Mouse (Mus musculus) liver, embryonic 14.5 days (tissue): ENCODE results near the gene Zfp37. TPM values are rescaled to one million over a fixed set of nuclear protein-coding genes. Genes with fewer than 3 reads are reported as not detected.

ENCODE experiments used
- ATAC-seq: fragments of 200-750 bp; cut with Nextera tagmentation; 2 replicates; pipeline ENCODE4 v1.8.0; 2017; ENCODE audit warnings: moderate number of reproducible peaks, mild to moderate bottlenecking, moderate library complexity; ENCODE audit not compliant: insufficient read depth
- DNase-seq, 3 experiments: peaks; one replicate each; pipeline ENCODE4 v3.0.0-alpha.2; 2012 to 2013; ENCODE audit warnings: low read depth in 3 of 3, low spot score in 3 of 3
- H3K27ac ChIP-seq: fragments of 300-500 bp; sonication (generic); 2 replicates; pipeline ENCODE4 v1.5.1; 2014; ENCODE audit warnings: moderate library complexity, mild to moderate bottlenecking, control low read depth, inconsistent platforms
- H3K27me3 ChIP-seq: fragments of 300-500 bp; sonication (generic); 2 replicates; pipeline ENCODE4 v1.6.1; 2014; ENCODE audit warnings: mild to moderate bottlenecking, low read length, moderate library complexity; ENCODE audit not compliant: control insufficient read depth, insufficient read depth
- H3K36me3 ChIP-seq: fragments of 300-500 bp; sonication (generic); replicated peaks from 2 replicates; pipeline ENCODE4 v1.6.1; 2014; ENCODE audit warnings: low read depth; ENCODE audit not compliant: control insufficient read depth, insufficient read depth
- H3K4me1 ChIP-seq, 2 experiments: fragments of 200-500 bp in 1 of 2; fragments of 300-500 bp in 1 of 2; sonication (generic) in 1 of 2; replicated peaks; 2 replicates each; pipeline ENCODE4 v1.6.1; 2012 to 2014; ENCODE audit warnings: antibody characterized with exemption in 1 of 2, inconsistent platforms in 1 of 2, low read length in 1 of 2; ENCODE audit not compliant: control insufficient read depth in 2 of 2, insufficient read depth in 2 of 2
- H3K4me2 ChIP-seq: fragments of 300-500 bp; sonication (generic); 2 replicates; pipeline ENCODE4 v1.6.1; 2014; ENCODE audit warnings: low read depth, mild to moderate bottlenecking, control low read depth, moderate library complexity
- H3K4me3 ChIP-seq, 2 experiments: fragments of 200-500 bp in 1 of 2; fragments of 300-500 bp in 1 of 2; sonication (generic) in 1 of 2; 2 replicates each; pipeline ENCODE4 v1.5.1; 2012 to 2014; ENCODE audit warnings: low read depth in 2 of 2, low read length in 2 of 2, mild to moderate bottlenecking in 2 of 2, control low read depth in 1 of 2, inconsistent platforms in 1 of 2, moderate library complexity in 1 of 2; ENCODE audit not compliant: insufficient read depth in 1 of 2
- H3K9ac ChIP-seq: fragments of 300-500 bp; sonication (generic); replicated peaks from 2 replicates; pipeline ENCODE4 v1.6.1; 2014; ENCODE audit warnings: mild to moderate bottlenecking, control low read depth, moderate library complexity
- H3K9me3 ChIP-seq: fragments of 300-500 bp; sonication (generic); 2 replicates; pipeline ENCODE4 v1.6.1; 2016; ENCODE audit warnings: low read length, mixed read lengths; ENCODE audit not compliant: control insufficient read depth
- CTCF ChIP-seq: IDR thresholded peaks from 2 replicates; pipeline ENCODE4 v1.5.1; 2016; ENCODE audit warnings: antibody characterized with exemption, low read depth, control low read depth
- EP300 ChIP-seq: IDR thresholded peaks from 2 replicates; pipeline ENCODE4 v1.6.1; 2016; ENCODE audit warnings: antibody characterized with exemption, low read depth
- WGBS: fragments of 180-500 bp; shearing (Covaris S2); extraction: QIAGEN DNeasy Blood & Tissue Kit; methylation state at CpG from one replicate; pipeline ENCODE4 v1.1.7; 2014; ENCODE audit not compliant: insufficient replicate concordance; 5-methylcytosine and 5-hydroxymethylcytosine counted together
- polyA plus RNA-seq, 2 experiments: library from polyadenylated mRNA; depleted of rRNA in 1 of 2; stranded (reverse) in 1 of 2; unstranded in 1 of 2; fragments of >200 nt; fragmentation: Nextera tagmentation in 1 of 2; extraction: Ambion mirVana in 1 of 2; gene quantifications; 2 replicates each; pipeline versions ENCODE4 v1.2.1 to v1.2.3; 2012 to 2014

The Zfp37 gene
- polyA plus RNA-seq, 2 experiments: 0.30 to 0.36 TPM

- H3K27me3 ChIP-seq: no peaks in the 10 kb centered on the region
- ATAC-seq (no peak), DNase-seq (no peak)
- H3K4me2 ChIP-seq: no peak overlapping the region
- no peak overlapping the region for H3K4me3 ChIP-seq
- peak; percentile 38; the same call in 1 of the 2 replicates for TF ChIP-seq CTCF
- TF ChIP-seq EP300: no peak
- no peaks in the 10 kb centered on the region for H3K36me3 ChIP-seq
- H3K9ac ChIP-seq: no peak overlapping the region
- no peaks in the 10 kb centered on the region for H3K4me1 ChIP-seq
- H3K9me3 ChIP-seq: no peaks in the 10 kb centered on the region
- H3K27ac ChIP-seq: no peak overlapping the region
- 28% methylated on average over 7 of the region's 7 CpGs for WGBS
Measured at GRCm38 (mm10) chr4:62263133-62263844, 32.4 kb upstream of the Zfp37 start.

DNA sequence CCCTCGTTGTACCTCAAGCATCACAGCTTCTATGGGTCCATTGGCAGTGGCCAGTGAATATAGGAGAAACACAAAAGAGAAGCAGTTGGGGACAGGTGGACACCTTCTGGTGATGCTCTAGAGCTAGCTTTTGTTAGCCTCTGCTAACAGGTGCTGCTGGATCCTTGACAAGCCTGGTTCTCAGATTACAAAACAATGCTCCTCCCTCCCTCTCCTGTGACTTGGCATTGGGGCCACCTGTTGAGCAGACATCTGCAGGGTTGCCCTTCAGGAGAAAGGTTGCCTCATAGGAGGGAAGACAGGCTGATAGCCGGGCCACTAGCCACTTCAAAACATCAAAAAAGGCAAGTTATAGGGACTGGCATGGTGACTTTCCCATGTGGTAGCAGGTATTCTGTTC lies 31.4 kb upstream of the Zfp37 start, which contains the start of gene Slc31a2:
Gene Slc31a2 (plus strand): TSS at position 287 of the 400 bp plus-strand sequence.
- no peaks in the 10 kb centered on the region for H3K36me3 ChIP-seq
- H3K9ac ChIP-seq: no peak within 1 kb of the TSS
- H3K4me1 ChIP-seq: no peaks in the 10 kb centered on the region
- no peak for DNase-seq
- ATAC-seq: no peak
- H3K27me3 ChIP-seq: no peaks in the 10 kb centered on the region
- no peak within 1 kb of the TSS for H3K4me3 ChIP-seq
- no peak within 1 kb of the TSS for H3K27ac ChIP-seq
- TF ChIP-seq EP300 (no peak), CTCF (no peak)
- no peaks in the 10 kb centered on the region for H3K9me3 ChIP-seq
- WGBS: 35% methylated on average over 2 of the region's 2 CpGs
- no peak within 1 kb of the TSS for H3K4me2 ChIP-seq

DNA sequence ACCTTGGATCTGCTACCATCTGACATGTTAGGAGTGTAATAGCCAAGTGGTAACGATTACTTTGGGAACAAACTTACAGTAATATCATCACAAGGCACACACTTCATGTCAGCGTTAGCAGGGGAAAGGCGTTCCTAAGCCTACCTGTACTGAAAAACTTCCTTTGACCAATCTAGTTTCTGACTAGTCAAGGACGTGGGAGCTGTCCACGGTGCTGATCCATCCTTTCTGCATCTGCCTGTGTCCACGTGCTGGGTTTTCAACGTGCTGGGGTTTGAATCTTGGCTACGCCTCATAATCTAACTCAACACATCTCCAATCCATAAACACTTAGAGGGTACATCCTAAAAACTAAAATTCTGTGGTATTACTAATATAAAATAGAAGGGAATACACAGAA lies 26.1 kb upstream of the Zfp37 start:
- ATAC-seq: no peak
- Histone ChIP-seq H3K9ac (no peak overlapping the region), H3K36me3 (no peaks in the 10 kb centered on the region), H3K4me2 (no peak overlapping the region), H3K4me3 (no peak overlapping the region), H3K9me3 (no peaks in the 10 kb centered on the region), H3K4me1 (no peaks in the 10 kb centered on the region), H3K27me3 (no peaks in the 10 kb centered on the region), H3K27ac (no peak overlapping the region)
- TF ChIP-seq CTCF: no peak
- WGBS: 19% methylated on average over 8 of the region's 8 CpGs
- DNase-seq: peak in 1 of 3 experiments; percentile 16

DNA sequence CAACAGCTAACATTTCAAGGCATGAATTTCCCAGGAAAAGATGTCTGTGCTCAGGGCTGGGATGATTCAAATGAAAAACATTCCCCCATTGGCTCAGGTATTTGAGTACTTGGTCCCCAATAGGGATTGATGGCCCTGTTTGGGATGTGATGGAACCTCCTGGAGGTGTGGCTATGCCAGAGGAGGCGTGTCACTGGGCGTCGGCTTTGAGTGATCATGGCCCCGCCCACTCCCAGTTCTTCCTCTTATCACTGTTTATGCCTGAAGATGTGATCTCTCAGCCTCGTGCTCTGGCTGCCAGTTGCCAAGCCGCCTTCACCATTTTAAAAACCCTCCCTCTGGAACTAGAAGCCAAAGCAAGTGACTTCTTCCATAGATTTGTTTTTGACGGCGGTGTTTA lies 23.7 kb upstream of the Zfp37 start:
- Histone ChIP-seq H3K4me2 (no peak overlapping the region), H3K27ac (no peak overlapping the region), H3K36me3 (no peaks in the 10 kb centered on the region), H3K27me3 (no peaks in the 10 kb centered on the region), H3K9ac (no peak overlapping the region), H3K9me3 (no peaks in the 10 kb centered on the region), H3K4me3 (no peak overlapping the region), H3K4me1 (no peaks in the 10 kb centered on the region)
- DNase-seq: no peak
- 44% methylated on average over 8 of the region's 8 CpGs for WGBS
- ATAC-seq: no peak
- TF ChIP-seq CTCF (no peak), EP300 (no peak)

- Histone ChIP-seq H3K9me3 (no peaks in the 10 kb centered on the region), H3K4me3 (no peak overlapping the region), H3K4me2 (no peak overlapping the region), H3K4me1 (no peaks in the 10 kb centered on the region), H3K27me3 (no peaks in the 10 kb centered on the region), H3K9ac (no peak overlapping the region), H3K27ac (no peak overlapping the region), H3K36me3 (no peaks in the 10 kb centered on the region)
- no peak for ATAC-seq
- DNase-seq: no peak
- 75% methylated on average over 4 of the region's 4 CpGs for WGBS
- no peak for TF ChIP-seq CTCF
- TF ChIP-seq EP300: no peak
Measured at GRCm38 (mm10) chr4:62251776-62252175, 20.9 kb upstream of the Zfp37 start.
